Comparison of ENCODE assay signal across 27 mouse cellular contexts in the genomic region with DNA sequence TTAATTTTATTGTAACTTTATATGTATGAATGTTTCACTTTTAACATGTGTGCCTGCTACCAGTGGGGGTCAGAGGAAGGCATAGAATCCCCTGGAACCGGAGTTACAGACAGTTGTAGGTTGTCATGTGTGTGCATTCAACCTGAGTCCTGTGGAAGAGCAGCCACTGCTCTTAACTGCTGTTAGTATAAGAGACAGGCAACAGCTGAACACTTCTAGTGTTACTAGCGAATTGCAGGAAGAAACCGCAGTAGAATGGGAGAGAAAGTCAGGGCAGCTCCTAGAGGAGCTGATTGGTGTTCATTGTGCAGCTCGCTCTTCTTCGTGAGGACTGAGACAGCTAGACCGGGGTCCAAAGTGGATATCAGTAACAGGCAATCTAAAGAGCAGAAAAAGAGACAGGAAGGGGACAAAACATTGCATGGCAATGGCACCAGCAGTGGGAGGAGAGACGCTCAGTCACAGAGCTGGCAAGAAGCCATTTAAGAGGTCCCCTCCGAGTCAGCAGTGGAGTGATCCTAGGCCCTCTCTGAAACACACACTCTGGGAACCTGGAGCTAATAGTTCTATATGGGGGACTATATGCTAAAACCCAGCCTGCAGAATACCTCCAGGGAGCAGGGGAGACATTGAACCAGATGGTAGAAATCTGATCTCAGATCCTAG. TPM values are rescaled to one million over a fixed set of nuclear protein-coding genes. Genes with fewer than 3 reads are reported as not detected.
DNase-seq lines count a peak whose midpoint lies in the region; ATAC-seq lines count a peak whose summit lies in the region.
"Had no signal": no experiment of that assay in that cellular context is flagged by ENCODE, and none has a peak within 500 bp of the region (broad histone marks: within the 10 kb centered on the region; RNA-seq: fewer than 3 reads in every experiment).

No protein-coding gene starts in this region.

- 52% methylated on average over 8 of the region's 8 CpGs for WGBS in kidney, embryonic 15.5 days
- WGBS in embryonic facial prominence, embryonic 15.5 days: 43% methylated on average over 8 of the region's 8 CpGs
- WGBS in liver, embryonic 11.5 days: 73% methylated on average over 8 of the region's 8 CpGs

- no peaks in the 10 kb centered on the region for H3K9me3 ChIP-seq in kidney, embryonic 15.5 days (replicated peaks)
- no peaks in the 10 kb centered on the region for H3K9me3 ChIP-seq in embryonic facial prominence, embryonic 15.5 days (replicated peaks)
- no peaks in the 10 kb centered on the region for H3K9me3 ChIP-seq in liver, embryonic 11.5 days (ENCODE audit: control insufficient read depth, low read length)
- H3K9me3 ChIP-seq: heart, embryonic 10.5 days; limb, embryonic 15.5 days; liver, embryonic 15.5 days; megakaryocyte, embryonic 14.5 days; neural tube, embryonic 12.5 days had no signal

- no peak overlapping the region for H3K9ac ChIP-seq in kidney, embryonic 15.5 days
- no peak overlapping the region for H3K9ac ChIP-seq in embryonic facial prominence, embryonic 15.5 days
- H3K9ac ChIP-seq in liver, embryonic 11.5 days (ENCODE audit: low read depth, low read length): no peak overlapping the region
- H3K9ac ChIP-seq: forebrain, postnatal 0 days; hindbrain, embryonic 14.5 days; limb, embryonic 15.5 days; liver, embryonic 15.5 days; neural tube, embryonic 12.5 days had no signal

- ATAC-seq in kidney, embryonic 15.5 days (replicated peaks; ENCODE audit: low FRiP score): 0 out of 2 replicates have a peak, but pooled peaks have one; percentile 33
- ATAC-seq in embryonic facial prominence, embryonic 15.5 days (ENCODE audit: insufficient number of reproducible peaks, low FRiP score, low TSS enrichment, low read depth): peak; percentile 65
- no peak for ATAC-seq in liver, embryonic 11.5 days (replicated peaks; ENCODE audit: low FRiP score)
- ATAC-seq: forebrain, postnatal 0 days; inflammation-experienced regulatory T-cells, adult 6 months had no signal

- DNase-seq in kidney, adult 18-20 months: no peak
- DNase-seq in 3T3-L1 (ENCODE audit: low read depth, low spot score) (peak; percentile 22), NIH3T3 (ENCODE audit: low read depth) (peak; percentile 22)
- DNase-seq in liver, embryonic 11.5 days (ENCODE audit: low spot score): no peak
- DNase-seq in ovary, postnatal 14 days (ENCODE audit: low spot score): no peak
- DNase-seq: adrenal gland, postnatal 14 days; cerebellum, adult 8-10 months; forebrain, postnatal 0 days; heart, postnatal 4 days; kidney, adult 2 months; kidney, postnatal 25 days; layer of hippocampus, postnatal 36 days; midbrain, embryonic 14.5 days; retina, postnatal 1 day; thymus, postnatal 14 days had no signal

- H3K27ac ChIP-seq in kidney, embryonic 15.5 days: no peak overlapping the region
- peak overlapping the region; percentile 63 for H3K27ac ChIP-seq in embryonic facial prominence, embryonic 15.5 days (replicated peaks)
- no peak overlapping the region for H3K27ac ChIP-seq in liver, embryonic 11.5 days (ENCODE audit: low read depth, low read length)
- H3K27ac ChIP-seq: heart, embryonic 10.5 days; hindbrain, embryonic 14.5 days; layer of hippocampus, adult 2 months; limb, embryonic 15.5 days; liver, embryonic 15.5 days; neural tube, embryonic 12.5 days had no signal

- no peaks in the 10 kb centered on the region for H3K36me3 ChIP-seq in kidney, embryonic 15.5 days
- no peaks in the 10 kb centered on the region for H3K36me3 ChIP-seq in embryonic facial prominence, embryonic 15.5 days
- H3K36me3 ChIP-seq in liver, embryonic 11.5 days (ENCODE audit: control insufficient read depth, insufficient read depth, low read length): no peaks in the 10 kb centered on the region
- H3K36me3 ChIP-seq: heart, embryonic 10.5 days; limb, embryonic 15.5 days; liver, embryonic 15.5 days; neural tube, embryonic 12.5 days had no signal

- H3K27me3 ChIP-seq in kidney, embryonic 15.5 days: no peaks in the 10 kb centered on the region
- no peaks in the 10 kb centered on the region for H3K27me3 ChIP-seq in embryonic facial prominence, embryonic 15.5 days
- no peaks in the 10 kb centered on the region for H3K27me3 ChIP-seq in liver, embryonic 11.5 days (replicated peaks; ENCODE audit: control insufficient read depth, insufficient read depth, low read length)
- H3K27me3 ChIP-seq: limb, embryonic 15.5 days; liver, embryonic 15.5 days; megakaryocyte, embryonic 14.5 days; neural tube, embryonic 12.5 days had no signal

- H3K4me3 ChIP-seq in kidney, embryonic 15.5 days (replicated peaks): no peak overlapping the region
- H3K4me3 ChIP-seq in embryonic facial prominence, embryonic 15.5 days (replicated peaks): no peak overlapping the region
- no peak overlapping the region for H3K4me3 ChIP-seq in liver, embryonic 11.5 days (ENCODE audit: low read depth, low read length)
- H3K4me3 ChIP-seq: heart, embryonic 10.5 days; layer of hippocampus, adult 2 months; limb, embryonic 15.5 days; liver, embryonic 15.5 days; megakaryocyte, embryonic 14.5 days; neural tube, embryonic 12.5 days had no signal

- no peak overlapping the region for H3K4me2 ChIP-seq in kidney, embryonic 15.5 days
- H3K4me2 ChIP-seq in embryonic facial prominence, embryonic 15.5 days (replicated peaks): peak overlapping the region; percentile 19; the same call in 1 of the 2 replicates
- no peak overlapping the region for H3K4me2 ChIP-seq in liver, embryonic 11.5 days
- H3K4me2 ChIP-seq: hindbrain, embryonic 14.5 days; limb, embryonic 15.5 days; liver, embryonic 15.5 days; neural tube, embryonic 12.5 days had no signal

- no peaks in the 10 kb centered on the region for H3K4me1 ChIP-seq in kidney, embryonic 15.5 days
- H3K4me1 ChIP-seq in embryonic facial prominence, embryonic 15.5 days: peaks cover 6% of the 10 kb centered on the region
- H3K4me1 ChIP-seq in liver, embryonic 11.5 days (replicated peaks; ENCODE audit: control insufficient read depth, insufficient read depth, low read length): no peaks in the 10 kb centered on the region
- H3K4me1 ChIP-seq: limb, embryonic 15.5 days; liver, embryonic 15.5 days; neural tube, embryonic 12.5 days had no signal

RNA-seq across cellular contexts. Expression of gene Hacd4, which starts 24.4 kb away (rescaled TPM):
- 18.3 and 20.7 TPM in 2 replicates for polyA plus RNA-seq in kidney, embryonic 15.5 days (2015; fragmentation: Nextera tagmentation; extraction: Ambion mirVana)
- polyA plus RNA-seq in embryonic facial prominence, embryonic 15.5 days (2015; fragmentation: Nextera tagmentation; extraction: Ambion mirVana): 11.8 and 12.1 TPM in 2 replicates
- 6.3 and 7.2 TPM in 2 replicates for polyA plus RNA-seq in liver, embryonic 11.5 days (2014; fragmentation: Nextera tagmentation; extraction: Ambion mirVana)

RNA-seq across cellular contexts. Expression of gene Ifnb1, which starts 59.5 kb away (rescaled TPM):
- not detected in 2 replicates for polyA plus RNA-seq in kidney, embryonic 15.5 days (2015; fragmentation: Nextera tagmentation; extraction: Ambion mirVana)
- not detected in 2 replicates for polyA plus RNA-seq in embryonic facial prominence, embryonic 15.5 days (2015; fragmentation: Nextera tagmentation; extraction: Ambion mirVana)
- polyA plus RNA-seq in liver, embryonic 11.5 days (2014; fragmentation: Nextera tagmentation; extraction: Ambion mirVana): not detected in 2 replicates
- polyA plus RNA-seq: forebrain, postnatal 0 days; heart, embryonic 10.5 days; heart, embryonic 16.5 days; hindbrain, embryonic 14.5 days; inflammation-experienced regulatory T-cells, adult 6 months; kidney, adult 2 months; limb, embryonic 15.5 days; liver, embryonic 15.5 days; midbrain, embryonic 14.5 days; neural tube, embryonic 12.5 days; stomach, embryonic 14.5 days had no signal

Comparison
In these comparisons a context has a peak if more than half of its experiments do, and no peak if none do; other contexts are left out.
1. DNase-seq: peak in 3T3-L1 (single experiment) and NIH3T3 (single experiment); none in kidney, adult 18-20 months (single experiment), liver, embryonic 11.5 days (single experiment) and ovary, postnatal 14 days (single experiment).